Mouse (Mus musculus): ENCODE results near the gene Slc44a4. TPM values are rescaled to one million over a fixed set of nuclear protein-coding genes. Genes with fewer than 3 reads are reported as not detected.

The Slc44a4 gene
- total and polyA plus RNA-seq, 2 experiments from 2014 or later: 0.11 to 0.49 TPM

DNA sequence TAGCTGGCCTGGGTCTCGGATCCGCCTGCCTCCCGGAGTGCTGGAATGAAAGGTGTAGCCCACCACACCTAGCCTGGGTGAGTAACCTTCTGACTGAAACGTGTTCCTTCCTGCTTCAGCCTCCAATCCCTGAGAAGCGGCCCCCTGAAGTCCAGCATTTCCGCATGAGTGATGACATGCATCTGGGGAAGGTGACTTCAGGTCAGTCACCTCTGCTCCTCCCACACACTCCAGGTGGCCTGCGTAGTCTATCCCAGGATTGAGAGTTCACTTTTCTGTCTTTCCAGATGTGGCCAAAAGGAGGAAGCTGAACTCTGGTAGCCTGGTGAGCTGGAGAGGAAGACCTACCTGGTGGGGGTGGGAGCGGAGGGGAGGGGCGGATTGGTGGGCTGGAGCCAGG is 11.4 kb upstream of the Slc44a4 start:
- no peak overlapping the region for H3K4me2 ChIP-seq (ENCODE audit: low read depth, low read length, poor library complexity, severe bottlenecking)
- 94% methylated on average over 9 of the region's 9 CpGs for WGBS
- H3K9me3 ChIP-seq (ENCODE audit: low read length): no peaks in the 10 kb centered on the region
- no peak for TF ChIP-seq CTCF (IDR thresholded peaks at IDR 0.05)
- H3K36me3 ChIP-seq (ENCODE audit: insufficient read depth, low read length): peaks cover 36% of the 10 kb centered on the region
- DNase-seq (ENCODE audit: low spot score) (no peak), ATAC-seq (ENCODE audit: low FRiP score) (no peak)
- no peak overlapping the region for H3K9ac ChIP-seq (replicated peaks; ENCODE audit: low read length, poor library complexity, severe bottlenecking)
- no peaks in the 10 kb centered on the region for H3K4me1 ChIP-seq (ENCODE audit: insufficient read depth, low read length)
- no peak overlapping the region for H3K4me3 ChIP-seq (ENCODE audit: low read depth, low read length)
- H3K27me3 ChIP-seq (ENCODE audit: insufficient read depth, low read length): no peaks in the 10 kb centered on the region
- H3K27ac ChIP-seq (ENCODE audit: low read depth, low read length): no peak overlapping the region

- Histone ChIP-seq H3K9ac (replicated peaks; ENCODE audit: low read length, poor library complexity, severe bottlenecking) (no peak overlapping the region), H3K4me2 (ENCODE audit: low read depth, low read length, poor library complexity, severe bottlenecking) (no peak overlapping the region), H3K27ac (ENCODE audit: low read depth, low read length) (no peak overlapping the region), H3K27me3 (ENCODE audit: insufficient read depth, low read length) (no peaks in the 10 kb centered on the region), H3K9me3 (ENCODE audit: low read length) (no peaks in the 10 kb centered on the region), H3K4me1 (ENCODE audit: insufficient read depth, low read length) (no peaks in the 10 kb centered on the region), H3K4me3 (ENCODE audit: low read depth, low read length) (no peak overlapping the region), H3K36me3 (ENCODE audit: insufficient read depth, low read length) (peaks cover 75% of the 10 kb centered on the region)
- ATAC-seq (ENCODE audit: low FRiP score) (no peak), DNase-seq (ENCODE audit: low spot score) (no peak)
- no peak for TF ChIP-seq CTCF (IDR thresholded peaks at IDR 0.05)
- WGBS: 86% methylated on average over 10 of the region's 10 CpGs
Measured at GRCm38 (mm10) chr17:34910982-34911381, 3.3 kb upstream of the Slc44a4 start.

- H3K4me3 ChIP-seq (ENCODE audit: low read depth, low read length): no peak overlapping the region
- no peak overlapping the region for H3K27ac ChIP-seq (ENCODE audit: low read depth, low read length)
- ATAC-seq (ENCODE audit: low FRiP score) (peak; percentile 53; the same call in 1 of the 2 replicates), DNase-seq (ENCODE audit: low spot score) (peak; percentile 58)
- H3K4me2 ChIP-seq (ENCODE audit: low read depth, low read length, poor library complexity, severe bottlenecking): no peak overlapping the region
- WGBS: 37% methylated on average over 5 of the region's 5 CpGs
- H3K9ac ChIP-seq (replicated peaks; ENCODE audit: low read length, poor library complexity, severe bottlenecking): no peak overlapping the region
- no peaks in the 10 kb centered on the region for H3K27me3 ChIP-seq (ENCODE audit: insufficient read depth, low read length)
- peak; percentile 86 for TF ChIP-seq CTCF (IDR thresholded peaks at IDR 0.05)
- no peaks in the 10 kb centered on the region for H3K4me1 ChIP-seq (ENCODE audit: insufficient read depth, low read length)
- H3K9me3 ChIP-seq (ENCODE audit: low read length): no peaks in the 10 kb centered on the region
- peaks cover 65% of the 10 kb centered on the region for H3K36me3 ChIP-seq (ENCODE audit: insufficient read depth, low read length)
Measured at GRCm38 (mm10) chr17:34911945-34912351, 2.3 kb upstream of the Slc44a4 start.

DNA sequence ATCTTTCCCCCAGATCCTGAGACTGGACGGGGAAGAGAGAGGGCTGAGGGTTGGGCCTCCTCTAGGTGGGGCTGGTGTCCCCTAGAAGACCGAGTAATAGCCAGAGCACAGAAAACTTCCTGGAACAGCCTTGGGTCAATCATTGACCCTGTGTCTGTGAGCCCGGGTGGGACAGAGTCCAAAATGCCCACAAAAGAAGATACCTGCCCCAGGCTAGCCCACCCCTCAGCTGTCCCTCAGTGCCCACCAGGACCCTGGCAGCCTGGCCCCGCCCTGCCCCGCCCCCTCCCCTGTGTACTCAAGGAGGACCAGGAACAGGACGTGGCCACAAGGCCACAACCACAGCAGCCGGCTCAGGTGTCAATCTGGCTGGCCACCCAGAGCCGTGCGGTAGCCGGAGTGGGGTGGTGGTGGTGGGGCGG is 1.2 kb downstream of the Slc44a4 start:
- WGBS: 24% methylated on average over 11 of the region's 11 CpGs
- H3K9me3 ChIP-seq (ENCODE audit: low read length): no peaks in the 10 kb centered on the region
- H3K4me1 ChIP-seq (ENCODE audit: insufficient read depth, low read length): no peaks in the 10 kb centered on the region
- TF ChIP-seq CTCF (IDR thresholded peaks at IDR 0.05): peak; percentile 28; the same call in 1 of the 2 replicates
- no peak overlapping the region for H3K4me2 ChIP-seq (ENCODE audit: low read depth, low read length, poor library complexity, severe bottlenecking)
- no peak for ATAC-seq (ENCODE audit: low FRiP score)
- H3K4me3 ChIP-seq (ENCODE audit: low read depth, low read length): no peak overlapping the region
- DNase-seq (ENCODE audit: low spot score): no peak
- no peaks in the 10 kb centered on the region for H3K27me3 ChIP-seq (ENCODE audit: insufficient read depth, low read length)
- H3K9ac ChIP-seq (replicated peaks; ENCODE audit: low read length, poor library complexity, severe bottlenecking): no peak overlapping the region
- H3K27ac ChIP-seq (ENCODE audit: low read depth, low read length): no peak overlapping the region
- peaks cover 34% of the 10 kb centered on the region for H3K36me3 ChIP-seq (ENCODE audit: insufficient read depth, low read length)

GRCm38 (mm10) chr17:34916316-34916715 is 2.0 kb downstream of the Slc44a4 start:
- no peak for DNase-seq (ENCODE audit: low spot score)
- H3K4me1 ChIP-seq (ENCODE audit: insufficient read depth, low read length): no peaks in the 10 kb centered on the region
- H3K4me2 ChIP-seq (ENCODE audit: low read depth, low read length, poor library complexity, severe bottlenecking): no peak overlapping the region
- H3K9ac ChIP-seq (replicated peaks; ENCODE audit: low read length, poor library complexity, severe bottlenecking): no peak overlapping the region
- ATAC-seq (ENCODE audit: low FRiP score): no peak
- TF ChIP-seq CTCF (IDR thresholded peaks at IDR 0.05): no peak
- H3K9me3 ChIP-seq (ENCODE audit: low read length): no peaks in the 10 kb centered on the region
- 87% methylated on average over 5 of the region's 5 CpGs for WGBS
- H3K4me3 ChIP-seq (ENCODE audit: low read depth, low read length): no peak overlapping the region
- H3K36me3 ChIP-seq (ENCODE audit: insufficient read depth, low read length): peaks cover 25% of the 10 kb centered on the region
- no peak overlapping the region for H3K27ac ChIP-seq (ENCODE audit: low read depth, low read length)
- H3K27me3 ChIP-seq (ENCODE audit: insufficient read depth, low read length): no peaks in the 10 kb centered on the region

DNA sequence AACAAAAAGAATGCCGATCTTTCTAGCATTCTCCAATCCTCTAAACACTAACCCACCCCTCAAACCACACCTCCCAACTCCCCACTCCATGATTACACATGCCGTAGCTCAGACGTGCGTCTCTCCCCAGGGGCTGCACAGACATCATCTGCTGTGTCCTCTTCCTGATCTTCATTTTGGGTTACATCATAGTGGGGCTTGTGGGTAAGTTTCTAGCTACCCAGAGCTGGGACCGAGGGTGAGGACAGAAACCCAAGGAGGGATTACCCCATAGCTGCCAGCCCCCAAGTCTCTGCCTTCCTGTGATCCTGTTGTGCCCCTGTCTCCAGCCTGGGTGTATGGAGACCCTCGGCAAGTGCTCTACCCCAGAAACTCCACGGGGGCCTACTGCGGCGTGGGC is 2.9 kb downstream of the Slc44a4 start:
- Histone ChIP-seq H3K36me3 (ENCODE audit: insufficient read depth, low read length) (peaks cover 17% of the 10 kb centered on the region), H3K4me2 (ENCODE audit: low read depth, low read length, poor library complexity, severe bottlenecking) (no peak overlapping the region), H3K27ac (ENCODE audit: low read depth, low read length) (no peak overlapping the region), H3K4me3 (ENCODE audit: low read depth, low read length) (no peak overlapping the region), H3K9me3 (ENCODE audit: low read length) (no peaks in the 10 kb centered on the region), H3K9ac (replicated peaks; ENCODE audit: low read length, poor library complexity, severe bottlenecking) (no peak overlapping the region), H3K4me1 (ENCODE audit: insufficient read depth, low read length) (no peaks in the 10 kb centered on the region), H3K27me3 (ENCODE audit: insufficient read depth, low read length) (no peaks in the 10 kb centered on the region)
- ATAC-seq (ENCODE audit: low FRiP score) (no peak), DNase-seq (ENCODE audit: low spot score) (no peak)
- no peak for TF ChIP-seq CTCF (IDR thresholded peaks at IDR 0.05)
- 81% methylated on average over 9 of the region's 9 CpGs for WGBS
